Mouse (Mus musculus): Measurements from ENCODE around the gene Ramac.

GRCm38 (mm10) chr7:81725986-81726727 lies 36.6 kb upstream of the Ramac start:
- no peak for TF ChIP-seq CTCF (IDR thresholded peaks at IDR 0.05; ENCODE audit: low read depth, low read length)
- no peak for TF ChIP-seq POLR2A (IDR thresholded peaks at IDR 0.05; ENCODE audit: insufficient read depth, low read length)
